Mouse (Mus musculus): ENCODE measurements at regions not wholly inside any gene's neighbourhood (a gene's known extent, or its start where the extent isn't known, plus 50 kb on each side); places are given as distances from the start of the nearest gene placed in this dataset.

- TF ChIP-seq EP300 (IDR thresholded peaks at IDR 0.05) (no peak), CTCF (IDR thresholded peaks at IDR 0.05) (no peak)
Observed at GRCm38 (mm10) chr9:85112928-85113327, 199.6 kb upstream of the Gm11114 start.

All from lung, postnatal 0 days (tissue).